Mouse (Mus musculus) lung, adult 2 months (tissue): ENCODE results near the gene Vinac1.

ENCODE experiments used
- CTCF ChIP-seq: fragments of 200-500 bp; IDR thresholded peaks from 2 replicates; pipeline ENCODE4 v1.5.1; 2011; ENCODE audit warnings: mild to moderate bottlenecking, low read length, control low read depth; ENCODE audit not compliant: insufficient read depth
- POLR2A ChIP-seq: fragments of 200-500 bp; IDR thresholded peaks from 2 replicates; pipeline ENCODE4 v1.6.1; 2011; ENCODE audit warnings: low read depth, mild to moderate bottlenecking, control low read depth, low read length, borderline replicate concordance; ENCODE audit errors: extremely low read depth

GRCm38 (mm10) chr2:129087520-129087919 lies 39.5 kb upstream of the Vinac1 start:
- TF ChIP-seq POLR2A = no peak
- TF ChIP-seq CTCF = no peak
